In genomic region chr1:37491672-37492071, GRCm38 (mm10) we compare ENCODE assay signal across 10 mouse cellular contexts. TPM values are rescaled to one million over a fixed set of nuclear protein-coding genes. Genes with fewer than 3 reads are reported as not detected.
DNase-seq lines count a peak whose midpoint lies in the region; ATAC-seq lines count a peak whose summit lies in the region.
"Had no signal": no experiment of that assay in that cellular context is flagged by ENCODE, and none has a peak within 500 bp of the region (broad histone marks: within the 10 kb centered on the region; RNA-seq: fewer than 3 reads in every experiment).

No protein-coding gene starts in this region.

- ATAC-seq in hematopoietic stem cell, adult 5-6 weeks (replicated peaks in 1 of 2; ENCODE audit: insufficient read depth in 1 of 2, low FRiP score in 2 of 2, low TSS enrichment in 1 of 2, low read depth in 1 of 2, poor library complexity in 2 of 2, severe bottlenecking in 2 of 2), result peak; percentile 84

- peak; percentile 48 to 69 for DNase-seq in heart, adult 9 months (ENCODE audit: low spot score in 2 of 2)
- no peak for DNase-seq in heart, adult 8-10 months (ENCODE audit: low spot score)
- peak; percentile 54 for DNase-seq in CD4-positive, CD25-positive, alpha-beta regulatory T cell, adult 2 months (ENCODE audit: low read depth, low spot score)
- DNase-seq in monocyte, adult 2 months (ENCODE audit: low read depth in 1 of 2, low spot score in 2 of 2), result peak; percentile 75 to 78
- DNase-seq in yolk sac, embryonic 10.5 days (ENCODE audit: low spot score), result no peak
- no peak for DNase-seq in cerebellum, adult 11 months
- no peak for DNase-seq in left cerebral cortex, adult 11 months (ENCODE audit: low spot score)
- DNase-seq: adrenal gland, postnatal 36 days; heart, postnatal 4 days had no signal

RNA-seq across cellular contexts. Expression of gene Mgat4a, which starts 49.1 kb away (rescaled TPM):
- total RNA-seq in heart, adult 8-10 months (2022), result 10 to 100 TPM in 2 of 4 experiments, 1 to 10 TPM in 2; 7.6 to 10.6 (median 9.4) TPM
- total RNA-seq in hematopoietic stem cell, adult 5-6 weeks (2017), result 22.9 and 28.3 TPM in 2 replicates

Comparison
In these comparisons a context has a peak if more than half of its experiments do, and no peak if none do; other contexts are left out.
1. DNase-seq: peak in heart, adult 9 months (2 of 2), CD4-positive, CD25-positive, alpha-beta regulatory T cell, adult 2 months (single experiment) and monocyte, adult 2 months (2 of 2); none in heart, adult 8-10 months (single experiment), yolk sac, embryonic 10.5 days (single experiment), cerebellum, adult 11 months (single experiment) and left cerebral cortex, adult 11 months (single experiment).